Mouse (Mus musculus) kidney, embryonic 16.5 days (tissue): ENCODE results near the gene Rbfox2. TPM values are rescaled to one million over a fixed set of nuclear protein-coding genes. Genes with fewer than 3 reads are reported as not detected.

Source experiments
- ATAC-seq: fragments of 200-750 bp; cut with Nextera tagmentation; 2 replicates; pipeline ENCODE4 v1.8.0; 2017; ENCODE audit warnings: moderate TSS enrichment; ENCODE audit not compliant: low FRiP score, low TSS enrichment
- H3K27ac ChIP-seq: fragments of 300-500 bp; sonication (generic); 2 replicates; pipeline ENCODE4 v1.5.1; 2014; ENCODE audit warnings: low read length
- H3K27me3 ChIP-seq: fragments of 300-500 bp; sonication (generic); 2 replicates; pipeline ENCODE4 v1.6.1; 2014; ENCODE audit warnings: low read length, control low read depth, mixed read lengths; ENCODE audit not compliant: insufficient read depth
- H3K36me3 ChIP-seq: fragments of 300-500 bp; sonication (generic); 2 replicates; pipeline ENCODE4 v1.6.1; 2014; ENCODE audit warnings: low read length, control low read depth, mixed read lengths; ENCODE audit not compliant: insufficient read depth
- H3K4me1 ChIP-seq: fragments of 300-500 bp; sonication (generic); 2 replicates; pipeline ENCODE4 v1.6.1; 2014; ENCODE audit warnings: low read length, control low read depth, mixed read lengths; ENCODE audit not compliant: insufficient read depth
- H3K4me2 ChIP-seq: fragments of 300-500 bp; sonication (generic); replicated peaks from 2 replicates; pipeline ENCODE4 v1.6.1; 2014; ENCODE audit warnings: low read depth, low read length
- H3K4me3 ChIP-seq: fragments of 300-500 bp; sonication (generic); 2 replicates; pipeline ENCODE4 v1.5.1; 2014; ENCODE audit warnings: mild to moderate bottlenecking, low read length
- H3K9ac ChIP-seq: fragments of 300-500 bp; sonication (generic); replicated peaks from 2 replicates; pipeline ENCODE4 v1.6.1; 2014; ENCODE audit warnings: low read length
- H3K9me3 ChIP-seq: fragments of 300-500 bp; sonication (generic); 2 replicates; pipeline ENCODE4 v1.6.1; 2016; ENCODE audit warnings: low read length, control low read depth
- WGBS: fragments of 180-500 bp; shearing (Covaris S2); extraction: QIAGEN DNeasy Blood & Tissue Kit; methylation state at CpG from one replicate; pipeline ENCODE4 v1.1.7; 2014; 5-methylcytosine and 5-hydroxymethylcytosine counted together
- polyA plus RNA-seq: library from polyadenylated mRNA; unstranded; fragments of >200 nt; fragmentation: Nextera tagmentation; extraction: Ambion mirVana; gene quantifications from 2 replicates; pipeline ENCODE4 v1.2.1, GENCODE M21; 2015

The Rbfox2 gene
- polyA plus RNA-seq, 1 experiment from 2014 or later: 49.1 TPM

- peaks cover under 1% of the 10 kb centered on the region; the same call in 1 of the 2 replicates for H3K4me1 ChIP-seq
- no peak overlapping the region for H3K27ac ChIP-seq
- no peak overlapping the region for H3K4me2 ChIP-seq
- 86% methylated on average over 1 of the region's 1 CpGs for WGBS
- ATAC-seq: no peak
- H3K9me3 ChIP-seq: no peaks in the 10 kb centered on the region
- no peak overlapping the region for H3K4me3 ChIP-seq
- no peaks in the 10 kb centered on the region for H3K27me3 ChIP-seq
- no peak overlapping the region for H3K9ac ChIP-seq
- peaks cover 36% of the 10 kb centered on the region for H3K36me3 ChIP-seq
Measured at GRCm38 (mm10) chr15:77095216-77095615, 211.6 kb downstream of the Rbfox2 start.

- peaks cover 7% of the 10 kb centered on the region; the same call in 1 of the 2 replicates for H3K4me1 ChIP-seq
- H3K4me3 ChIP-seq: no peak overlapping the region
- no peak overlapping the region for H3K9ac ChIP-seq
- H3K4me2 ChIP-seq: no peak overlapping the region
- ATAC-seq: no peak
- no peak overlapping the region for H3K27ac ChIP-seq
- H3K9me3 ChIP-seq: no peaks in the 10 kb centered on the region
- H3K27me3 ChIP-seq: no peaks in the 10 kb centered on the region
- H3K36me3 ChIP-seq: peaks cover 36% of the 10 kb centered on the region
- 93% methylated on average over 13 of the region's 13 CpGs for WGBS
Measured at GRCm38 (mm10) chr15:77094431-77094830, 212.4 kb downstream of the Rbfox2 start.

- Histone ChIP-seq H3K4me2 (no peak overlapping the region), H3K27ac (no peak overlapping the region), H3K36me3 (peaks cover 22% of the 10 kb centered on the region), H3K9ac (no peak overlapping the region), H3K4me1 (peaks cover 14% of the 10 kb centered on the region; the same call in 1 of the 2 replicates), H3K9me3 (no peaks in the 10 kb centered on the region), H3K4me3 (no peak overlapping the region), H3K27me3 (no peaks in the 10 kb centered on the region)
- ATAC-seq: no peak
- 88% methylated on average over 4 of the region's 4 CpGs for WGBS
Measured at GRCm38 (mm10) chr15:77091394-77091793, 215.4 kb downstream of the Rbfox2 start.

GRCm38 (mm10) chr15:77090531-77090930 is 216.3 kb downstream of the Rbfox2 start:
- peaks cover 14% of the 10 kb centered on the region; the same call in 1 of the 2 replicates for H3K4me1 ChIP-seq
- H3K4me3 ChIP-seq: no peak overlapping the region
- no peak for ATAC-seq
- no peaks in the 10 kb centered on the region for H3K9me3 ChIP-seq
- peaks cover 23% of the 10 kb centered on the region for H3K36me3 ChIP-seq
- no peak overlapping the region for H3K4me2 ChIP-seq
- H3K9ac ChIP-seq: no peak overlapping the region
- no peaks in the 10 kb centered on the region for H3K27me3 ChIP-seq
- no peak overlapping the region for H3K27ac ChIP-seq
- WGBS: 89% methylated on average over 5 of the region's 5 CpGs

GRCm38 (mm10) chr15:77089249-77089648 is 217.6 kb downstream of the Rbfox2 start:
- peaks cover 27% of the 10 kb centered on the region for H3K36me3 ChIP-seq
- no peaks in the 10 kb centered on the region for H3K9me3 ChIP-seq
- peak; percentile 65 for ATAC-seq
- H3K4me1 ChIP-seq: peaks cover 14% of the 10 kb centered on the region; the same call in 1 of the 2 replicates
- no peak overlapping the region for H3K4me2 ChIP-seq
- 44% methylated on average over 11 of the region's 11 CpGs for WGBS
- no peak overlapping the region for H3K9ac ChIP-seq
- H3K4me3 ChIP-seq: no peak overlapping the region
- H3K27me3 ChIP-seq: no peaks in the 10 kb centered on the region
- no peak overlapping the region for H3K27ac ChIP-seq

- peaks cover 14% of the 10 kb centered on the region; the same call in 1 of the 2 replicates for H3K4me1 ChIP-seq
- ATAC-seq: no peak
- no peaks in the 10 kb centered on the region for H3K27me3 ChIP-seq
- WGBS: 91% methylated on average over 1 of the region's 1 CpGs
- peaks cover 38% of the 10 kb centered on the region for H3K36me3 ChIP-seq
- H3K27ac ChIP-seq: no peak overlapping the region
- no peaks in the 10 kb centered on the region for H3K9me3 ChIP-seq
- H3K4me3 ChIP-seq: no peak overlapping the region
- no peak overlapping the region for H3K4me2 ChIP-seq
- H3K9ac ChIP-seq: no peak overlapping the region
Measured at GRCm38 (mm10) chr15:77086488-77086887, 220.3 kb downstream of the Rbfox2 start.

GRCm38 (mm10) chr15:77085818-77086217 is 221.0 kb downstream of the Rbfox2 start:
- H3K4me1 ChIP-seq: peaks cover 14% of the 10 kb centered on the region; the same call in 1 of the 2 replicates
- 93% methylated on average over 7 of the region's 7 CpGs for WGBS
- H3K4me2 ChIP-seq: no peak overlapping the region
- H3K4me3 ChIP-seq: no peak overlapping the region
- no peak overlapping the region for H3K9ac ChIP-seq
- no peaks in the 10 kb centered on the region for H3K9me3 ChIP-seq
- H3K27me3 ChIP-seq: no peaks in the 10 kb centered on the region
- ATAC-seq: no peak
- no peak overlapping the region for H3K27ac ChIP-seq
- H3K36me3 ChIP-seq: peaks cover 39% of the 10 kb centered on the region

- ATAC-seq: no peak
- Histone ChIP-seq H3K9ac (no peak overlapping the region), H3K36me3 (peaks cover 52% of the 10 kb centered on the region), H3K4me1 (no peaks in the 10 kb centered on the region), H3K4me2 (no peak overlapping the region), H3K27ac (peak overlapping the region; percentile 15; the same call in 1 of the 2 replicates), H3K27me3 (no peaks in the 10 kb centered on the region), H3K9me3 (no peaks in the 10 kb centered on the region), H3K4me3 (no peak overlapping the region)
- 77% methylated on average over 5 of the region's 5 CpGs for WGBS
Measured at GRCm38 (mm10) chr15:77081454-77081853, 225.3 kb downstream of the Rbfox2 start.

GRCm38 (mm10) chr15:77080684-77081254 is 226.0 kb downstream of the Rbfox2 start:
- Histone ChIP-seq H3K9ac (no peak overlapping the region), H3K9me3 (no peaks in the 10 kb centered on the region), H3K27me3 (no peaks in the 10 kb centered on the region), H3K36me3 (peaks cover 55% of the 10 kb centered on the region), H3K4me1 (no peaks in the 10 kb centered on the region), H3K27ac (peak overlapping the region; percentile 15; the same call in 1 of the 2 replicates), H3K4me2 (no peak overlapping the region), H3K4me3 (no peak overlapping the region)
- ATAC-seq: no peak
- WGBS: 62% methylated on average over 14 of the region's 14 CpGs

DNA sequence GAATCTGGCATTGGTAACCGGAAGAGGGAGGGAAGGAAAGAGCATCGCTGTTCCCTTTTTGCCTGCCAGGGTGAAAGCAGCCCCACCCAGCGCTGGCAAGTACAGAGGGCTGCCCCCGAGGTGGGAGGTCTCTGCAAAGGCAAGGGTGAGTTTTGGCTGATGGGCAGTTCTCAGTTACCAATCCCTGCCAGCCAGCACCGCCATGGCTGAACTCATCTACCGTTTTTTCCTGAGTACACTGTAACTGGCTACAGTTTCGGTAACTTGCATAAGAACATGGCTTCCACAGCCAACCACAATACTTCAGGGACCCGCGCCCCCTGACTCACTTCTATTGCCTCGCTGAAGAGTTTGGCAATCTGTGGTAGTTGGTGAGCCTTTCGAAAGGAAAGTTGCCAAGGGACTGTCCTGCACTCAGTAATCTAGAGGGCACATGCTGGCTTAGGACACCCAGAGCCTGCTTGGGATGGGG is 226.9 kb downstream of the Rbfox2 start:
- Histone ChIP-seq H3K27ac (no peak overlapping the region), H3K4me3 (no peak overlapping the region), H3K9ac (no peak overlapping the region), H3K9me3 (no peaks in the 10 kb centered on the region), H3K27me3 (no peaks in the 10 kb centered on the region), H3K36me3 (peaks cover 49% of the 10 kb centered on the region), H3K4me2 (no peak overlapping the region), H3K4me1 (no peaks in the 10 kb centered on the region)
- whole genome bisulfite sequencing: 77% methylated on average over 11 of the region's 11 CpGs
- no peak for ATAC-seq
